Mouse (Mus musculus) thymus, postnatal 0 days (tissue): ENCODE measurements at regions not wholly inside any gene's neighbourhood (a gene's known extent, or its start where the extent isn't known, plus 50 kb on each side); places are given as distances from the start of the nearest gene placed in this dataset.

ENCODE experiments used
- DNase-seq: peaks from one replicate; pipeline ENCODE4 v3.0.0-alpha.2; 2015; ENCODE audit warnings: low spot score

DNA sequence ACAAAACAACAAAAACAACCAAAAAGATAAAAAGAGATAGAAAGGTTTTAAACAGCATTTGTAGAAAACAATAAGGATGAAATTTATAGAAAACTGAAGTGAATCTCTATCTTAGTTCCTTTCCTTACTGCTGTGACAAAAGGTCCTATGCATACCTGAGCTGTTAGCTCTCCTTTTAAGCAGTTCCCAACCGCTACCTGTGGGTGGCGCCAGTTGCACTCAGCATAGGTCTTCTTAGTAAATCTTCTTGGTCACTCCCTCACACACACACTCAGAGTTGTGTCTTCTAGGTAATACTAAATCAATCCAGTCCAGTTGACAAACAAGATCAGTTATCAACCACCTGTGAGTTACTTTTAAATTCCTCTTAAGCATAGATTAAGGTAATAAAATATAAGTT lies 355.5 kb upstream of the Prkcq start:
- peak; percentile 26 for DNase-seq

DNA sequence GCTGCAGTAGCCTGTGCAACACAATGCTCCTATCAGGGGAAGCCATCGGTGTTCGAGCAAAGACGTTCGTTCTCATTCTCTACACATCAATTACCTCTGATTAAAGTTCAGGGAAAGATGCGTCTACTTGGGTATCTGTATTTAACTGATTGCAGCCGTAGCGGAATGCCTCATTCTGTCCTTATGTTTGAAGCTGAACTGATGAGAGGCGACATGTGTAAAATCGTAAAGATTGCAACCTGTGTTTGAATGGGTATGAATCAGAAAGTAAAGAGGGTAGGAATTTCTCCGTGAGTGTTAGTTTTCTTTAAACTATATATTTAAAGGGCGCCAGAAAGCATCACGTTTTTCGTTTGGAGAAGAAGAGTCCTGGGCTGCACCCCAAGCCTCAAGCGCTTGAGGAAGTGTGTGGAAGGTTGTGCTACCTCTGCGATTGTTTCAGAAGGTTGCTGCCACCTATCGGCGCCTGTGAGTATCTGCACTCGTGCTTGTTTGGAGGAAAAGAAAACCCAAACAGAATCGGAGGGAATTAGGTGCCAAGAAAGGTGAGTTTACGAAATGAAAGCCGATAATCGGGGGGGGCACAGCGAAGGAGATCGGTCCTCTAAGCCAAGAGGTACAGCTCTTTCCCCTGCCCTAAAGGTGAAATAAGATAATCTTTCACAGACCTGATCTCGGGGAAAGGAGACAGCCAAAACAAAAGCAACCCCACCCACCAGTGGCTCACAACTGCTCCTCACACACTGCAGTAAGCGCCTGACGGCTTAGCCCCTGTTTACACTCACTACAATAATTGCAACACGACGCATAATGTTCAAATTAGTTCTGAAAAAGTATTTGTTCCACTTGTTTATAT lies 346.4 kb upstream of the Prkcq start:
- peak; percentile 73 for DNase-seq

DNA sequence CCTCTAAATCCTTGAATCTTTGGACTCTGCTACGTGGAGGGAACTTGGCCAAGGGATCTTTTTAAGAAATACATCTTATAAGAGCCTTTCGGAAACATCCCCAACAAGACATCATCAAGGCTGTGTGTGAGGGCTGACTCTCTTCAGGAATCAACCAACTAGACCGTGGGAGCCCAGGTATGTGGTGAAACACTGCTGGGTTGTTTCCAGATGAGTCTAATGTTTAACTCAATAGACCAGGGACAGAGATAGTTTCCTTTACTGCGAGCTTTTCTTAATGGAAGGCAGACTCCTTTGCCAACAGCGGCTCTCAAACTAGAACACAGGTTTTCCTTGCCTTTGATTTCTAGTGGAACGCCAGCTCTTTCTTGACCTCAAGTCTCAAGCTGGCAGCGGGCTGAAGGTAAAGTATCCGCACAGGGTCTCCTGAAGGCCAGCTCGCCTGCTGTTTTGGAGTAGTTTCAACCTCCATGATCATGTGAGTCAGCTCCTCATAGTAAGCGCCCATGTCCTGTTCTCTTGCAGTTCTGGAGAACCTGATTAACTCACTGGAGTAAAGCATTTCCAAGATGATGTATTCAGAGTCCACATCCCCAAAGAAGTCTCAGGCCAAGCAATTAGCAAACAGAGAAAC lies 345.7 kb upstream of the Prkcq start:
- no peak for DNase-seq

DNA sequence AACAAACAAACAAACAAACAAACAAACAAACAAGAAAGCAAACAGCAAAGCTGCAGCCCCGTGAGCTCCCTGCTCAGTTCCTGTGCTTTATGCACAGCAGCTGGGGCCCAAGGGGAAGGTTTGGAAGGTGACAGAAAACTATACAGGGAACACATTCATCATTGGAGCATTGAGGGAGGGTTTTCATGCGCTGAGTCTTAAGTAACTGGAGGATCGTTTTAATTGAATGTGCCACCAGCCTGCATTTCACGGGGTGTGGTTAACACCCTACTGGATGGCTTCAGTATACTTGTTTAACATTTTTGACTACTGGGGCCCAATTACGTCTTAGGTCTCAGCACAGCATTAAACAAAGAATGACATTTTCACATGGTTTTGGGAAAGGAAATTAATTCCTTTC lies 331.9 kb upstream of the Prkcq start:
- no peak for DNase-seq

DNA sequence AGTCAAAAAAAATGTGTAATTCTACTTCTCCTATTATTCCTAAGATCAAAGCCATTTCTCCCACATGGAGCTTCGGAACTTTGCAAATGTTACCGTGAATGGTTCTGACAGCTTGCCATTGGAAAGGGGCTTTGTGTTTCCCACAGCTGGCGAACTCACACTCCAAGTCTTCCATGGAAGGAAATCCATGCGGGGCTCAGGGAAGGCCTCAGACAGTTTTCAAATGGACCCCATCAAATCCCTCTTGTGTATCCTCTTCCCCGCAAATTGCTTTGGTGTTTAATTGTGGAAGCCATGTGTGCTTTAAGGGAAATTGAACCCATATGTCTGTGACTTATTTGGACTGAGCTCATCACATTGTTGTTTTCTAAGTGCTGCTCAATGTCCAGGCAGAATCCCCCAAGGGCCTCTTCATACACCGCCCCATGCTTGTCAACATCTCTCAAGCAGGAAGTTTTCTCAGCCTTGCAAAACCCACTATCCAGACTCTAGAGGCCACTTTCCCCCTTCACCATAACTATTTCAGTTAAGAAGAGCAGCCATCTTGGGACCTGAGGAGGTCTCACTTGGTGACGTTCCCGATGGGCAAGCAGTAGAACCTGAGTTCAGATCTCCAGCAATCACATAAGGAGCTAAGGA lies 310.1 kb upstream of the Prkcq start:
- no peak for DNase-seq

DNA sequence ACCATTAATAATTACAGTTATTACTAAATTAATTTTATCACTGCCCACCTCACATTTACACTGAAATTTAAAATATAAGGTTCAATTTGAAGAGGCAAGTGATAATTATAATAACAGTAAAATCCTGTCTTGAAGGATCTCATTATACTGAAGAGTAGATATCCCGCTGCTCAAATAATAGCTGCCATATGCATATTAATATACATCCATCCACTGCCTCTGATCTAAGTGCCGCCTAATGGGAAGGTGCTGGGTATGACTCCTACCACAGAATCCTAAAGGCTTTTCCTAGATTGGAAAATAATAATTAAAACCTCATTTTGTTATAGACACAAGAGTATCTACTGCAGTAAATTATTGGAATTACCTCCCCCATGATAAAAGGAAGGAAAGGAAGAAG lies 307.5 kb upstream of the Prkcq start:
- no peak for DNase-seq

DNA sequence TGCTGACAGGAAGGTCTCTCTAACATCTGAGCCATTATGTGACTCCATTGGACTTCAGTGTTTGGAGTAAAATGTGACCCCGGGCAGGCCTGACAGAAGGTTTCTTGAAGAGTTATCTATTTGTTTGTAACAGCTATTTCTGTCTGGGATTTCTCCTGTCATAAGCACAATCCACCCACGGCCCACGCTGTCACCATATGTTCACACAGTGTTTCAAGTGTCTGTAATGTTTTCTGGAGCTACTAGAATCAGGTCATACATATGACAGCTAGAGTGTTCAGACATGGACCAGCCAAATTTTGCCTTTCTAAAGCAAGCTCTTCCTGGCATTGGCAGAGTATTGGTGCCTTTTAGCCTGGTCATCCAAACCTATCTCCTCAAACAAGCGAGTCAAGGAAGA lies 297.6 kb upstream of the Prkcq start:
- DNase-seq: no peak

DNA sequence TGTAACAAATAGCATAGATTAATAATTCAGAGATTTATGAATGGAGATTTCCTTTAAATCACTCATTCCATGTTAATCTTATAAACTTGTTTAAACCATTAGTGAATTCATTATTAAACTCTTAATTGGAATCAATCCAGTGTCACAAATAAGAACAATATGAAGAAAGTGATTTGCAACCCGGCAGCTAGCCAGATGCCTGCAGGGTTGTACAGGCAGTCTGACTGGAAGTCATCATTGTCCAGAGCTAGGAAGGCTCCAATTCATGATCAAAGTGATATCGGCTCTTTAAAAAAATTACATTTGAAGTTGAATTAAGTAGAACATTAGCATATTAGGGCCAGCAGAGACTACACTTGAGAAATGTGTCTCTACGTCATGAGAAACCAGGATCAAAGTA lies 270.0 kb upstream of the Prkcq start:
- DNase-seq: no peak

DNA sequence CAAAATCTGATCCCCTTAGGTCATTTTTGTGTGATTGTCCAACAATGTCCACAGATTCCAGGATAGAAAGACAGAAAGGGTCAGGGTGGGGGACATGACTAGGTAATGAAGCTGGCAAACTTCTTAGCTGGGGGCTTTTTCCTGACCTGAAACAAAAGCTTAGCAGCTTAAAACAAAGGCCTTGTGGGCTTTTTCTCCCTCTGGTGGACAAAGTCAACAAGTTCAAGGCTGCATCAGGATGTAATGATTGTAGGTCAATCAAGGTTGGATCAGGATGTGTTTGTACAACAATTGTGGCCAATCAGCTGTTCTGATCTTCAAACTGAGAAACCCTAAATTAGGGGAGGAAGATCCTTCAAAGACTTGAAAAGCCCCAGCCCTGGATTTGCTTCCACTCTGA lies 252.0 kb upstream of the Prkcq start:
- DNase-seq: peak; percentile 15

DNA sequence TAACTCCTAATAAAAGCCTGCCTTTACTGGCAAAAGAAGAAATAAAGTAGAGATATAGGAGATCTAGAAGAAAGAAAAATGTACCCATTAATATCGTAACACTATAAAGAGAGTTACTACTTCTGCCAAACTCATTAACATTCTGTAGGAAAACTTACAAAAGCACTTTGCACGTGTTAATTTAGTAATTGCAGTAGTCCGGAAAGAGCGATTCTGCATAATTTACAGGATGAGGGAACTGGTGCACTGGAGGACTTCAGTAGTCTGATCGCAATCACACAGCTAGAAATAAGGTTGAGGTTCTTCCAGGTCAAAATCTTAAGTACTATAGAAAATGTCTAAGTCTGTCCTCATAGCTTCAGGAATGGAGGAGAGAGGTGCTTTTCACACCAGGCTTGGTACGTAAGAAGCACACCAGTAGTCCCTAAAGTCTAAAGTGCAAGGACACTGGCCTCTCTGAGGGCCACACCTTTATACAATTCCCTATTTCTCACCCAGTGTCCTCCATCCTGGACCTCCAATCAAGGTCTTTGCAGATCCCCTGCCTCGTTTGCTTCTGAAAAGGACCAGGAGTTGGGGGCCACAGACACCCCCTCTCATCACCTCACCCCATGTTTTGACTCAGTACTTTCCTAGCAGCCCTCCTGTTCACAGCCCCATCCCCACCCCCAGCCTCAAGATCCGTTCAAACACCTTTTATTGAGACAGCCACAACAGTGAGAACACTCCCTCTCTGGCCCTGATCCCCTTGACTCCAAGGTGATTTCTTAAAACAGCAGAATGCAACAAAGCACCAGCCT lies 251.0 kb upstream of the Prkcq start:
- no peak for DNase-seq

DNA sequence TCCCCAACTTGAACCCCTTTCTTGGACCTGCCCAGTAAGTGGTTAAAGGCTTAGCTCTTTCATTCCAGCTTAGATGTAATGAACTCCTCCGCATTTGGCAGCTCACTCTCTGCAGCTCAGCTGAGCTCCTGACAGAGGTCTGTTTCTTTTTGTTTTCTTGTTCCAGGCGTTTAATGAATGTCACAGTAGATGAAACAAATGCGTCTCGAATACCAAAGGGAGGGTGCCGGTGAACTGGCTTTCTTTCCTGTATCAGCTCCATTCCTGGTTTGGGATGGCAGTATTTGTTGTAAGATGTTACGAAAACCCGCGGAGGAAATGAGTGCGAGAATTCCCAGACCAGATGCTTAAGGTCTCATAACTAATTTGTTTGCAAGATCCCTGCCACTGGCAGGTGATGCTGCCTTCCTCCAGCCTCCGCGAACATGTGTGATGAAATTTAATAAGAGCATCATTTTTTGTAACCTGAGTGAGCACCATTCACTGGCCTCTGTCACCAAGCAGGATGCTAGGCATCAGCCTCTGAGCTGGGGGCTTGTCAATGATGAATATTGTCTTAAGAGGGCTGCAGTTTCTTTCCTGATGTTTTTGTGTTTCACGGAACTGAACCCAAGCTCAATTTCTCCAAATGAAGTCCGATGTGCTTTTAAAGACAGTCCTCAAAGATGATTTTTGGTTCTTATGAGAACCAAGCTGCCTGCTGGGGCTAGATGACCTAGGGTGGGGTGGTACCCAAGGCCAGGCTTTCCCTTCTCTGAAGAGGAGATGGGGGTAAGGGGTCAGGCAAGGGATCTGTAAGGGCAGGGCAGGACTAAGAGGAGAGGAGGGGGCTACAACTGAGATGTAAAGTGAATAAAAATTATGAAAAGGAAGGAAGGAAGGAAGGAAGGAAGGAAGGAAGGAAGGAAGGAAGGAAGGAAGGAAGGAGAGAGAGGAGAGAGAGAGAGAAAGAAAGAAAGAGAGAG lies 250.1 kb upstream of the Prkcq start:
- DNase-seq: no peak

DNA sequence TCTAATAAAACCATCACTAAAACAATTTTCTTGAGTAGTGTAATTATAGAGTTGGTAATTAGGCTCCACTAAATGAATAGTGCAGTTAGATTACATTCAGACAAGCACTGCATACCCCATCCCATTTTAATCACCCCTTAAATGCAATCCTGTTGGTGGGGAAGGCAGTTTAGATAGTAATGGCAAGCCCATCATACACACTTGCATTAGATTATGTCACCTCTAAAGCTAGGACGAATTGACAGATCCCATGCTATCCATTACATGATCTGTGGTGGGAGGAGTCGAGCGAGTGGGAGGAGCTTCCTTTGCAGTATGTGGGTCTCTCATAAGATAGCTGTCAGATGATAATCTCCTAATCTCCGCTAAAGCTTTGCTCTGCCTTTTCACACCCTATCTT lies 247.9 kb upstream of the Prkcq start:
- DNase-seq: no peak

DNA sequence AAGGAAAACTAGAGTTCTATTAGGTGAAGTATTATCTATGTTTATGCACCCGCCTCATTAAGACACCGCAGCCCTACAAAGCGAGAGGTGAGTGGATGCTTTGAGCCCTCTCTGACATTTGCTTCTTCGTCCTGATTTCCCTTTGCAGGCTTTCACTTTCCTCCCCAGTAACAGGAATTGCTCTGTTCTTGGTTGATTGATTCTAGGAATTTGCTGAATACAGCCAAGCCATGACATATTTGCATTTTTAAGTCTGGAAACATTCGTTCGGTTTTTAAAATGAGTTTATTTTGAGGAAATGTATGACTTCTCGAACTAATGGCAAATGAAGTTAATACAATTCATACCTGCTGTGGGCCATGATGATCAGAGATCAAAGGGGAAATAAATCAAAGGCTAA lies 246.5 kb upstream of the Prkcq start:
- DNase-seq: no peak

DNA sequence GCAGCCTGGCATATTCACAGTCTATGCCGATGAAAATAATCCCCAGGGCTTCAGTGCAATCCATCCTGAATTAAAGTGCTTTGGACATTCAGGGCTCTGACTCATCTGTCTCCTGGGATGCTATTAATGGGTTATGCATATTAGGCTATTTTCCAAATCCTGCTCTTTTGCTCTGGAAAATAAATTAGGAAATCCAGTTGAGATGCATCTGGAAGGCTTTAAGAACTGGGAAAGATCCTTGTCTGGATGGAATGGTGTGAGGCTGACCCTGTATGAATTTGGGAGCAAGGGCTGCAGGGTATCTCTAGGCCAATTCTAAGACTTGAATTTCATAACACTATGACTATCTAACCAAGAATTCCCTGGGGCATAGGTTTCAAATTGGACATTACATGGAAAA lies 234.5 kb upstream of the Prkcq start:
- DNase-seq: no peak

DNA sequence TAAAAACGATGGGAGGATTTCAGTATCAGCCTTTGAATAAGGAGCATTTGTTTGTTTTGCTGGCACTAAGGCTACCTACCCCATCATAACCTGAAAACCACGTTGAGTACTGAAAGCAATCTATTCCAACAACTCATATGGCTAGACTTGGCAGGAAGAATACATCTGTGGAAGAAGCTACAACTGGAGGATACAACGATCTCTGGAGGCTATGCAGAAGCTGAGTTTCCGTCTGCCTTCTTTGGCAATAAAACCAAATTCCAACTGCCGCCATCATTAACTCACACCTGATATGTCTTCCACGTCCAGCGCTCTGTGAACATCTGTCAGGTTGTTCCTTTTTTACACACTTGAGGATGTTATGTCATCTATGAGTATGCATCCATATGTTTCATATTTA lies 206.7 kb upstream of the Prkcq start:
- DNase-seq: no peak

DNA sequence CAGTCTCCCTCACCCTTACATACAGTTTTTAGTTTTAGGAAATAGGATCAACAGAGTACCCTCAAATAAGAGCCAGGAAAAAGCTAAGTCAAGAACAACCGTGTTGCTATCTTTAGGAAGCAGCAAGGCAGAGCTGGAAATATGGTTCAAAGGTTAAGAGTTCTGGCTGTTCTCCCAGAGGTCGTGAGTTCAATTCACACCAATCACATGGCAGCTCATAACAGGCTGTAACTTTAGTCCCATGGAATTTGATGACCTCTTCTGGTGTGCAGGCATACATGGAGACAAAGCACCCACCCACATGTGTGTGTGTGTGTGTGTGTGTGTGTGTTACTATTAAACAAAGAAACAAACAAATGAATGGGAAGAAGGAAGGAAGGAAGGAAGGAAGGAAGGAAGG lies 205.0 kb upstream of the Prkcq start:
- DNase-seq: no peak

DNA sequence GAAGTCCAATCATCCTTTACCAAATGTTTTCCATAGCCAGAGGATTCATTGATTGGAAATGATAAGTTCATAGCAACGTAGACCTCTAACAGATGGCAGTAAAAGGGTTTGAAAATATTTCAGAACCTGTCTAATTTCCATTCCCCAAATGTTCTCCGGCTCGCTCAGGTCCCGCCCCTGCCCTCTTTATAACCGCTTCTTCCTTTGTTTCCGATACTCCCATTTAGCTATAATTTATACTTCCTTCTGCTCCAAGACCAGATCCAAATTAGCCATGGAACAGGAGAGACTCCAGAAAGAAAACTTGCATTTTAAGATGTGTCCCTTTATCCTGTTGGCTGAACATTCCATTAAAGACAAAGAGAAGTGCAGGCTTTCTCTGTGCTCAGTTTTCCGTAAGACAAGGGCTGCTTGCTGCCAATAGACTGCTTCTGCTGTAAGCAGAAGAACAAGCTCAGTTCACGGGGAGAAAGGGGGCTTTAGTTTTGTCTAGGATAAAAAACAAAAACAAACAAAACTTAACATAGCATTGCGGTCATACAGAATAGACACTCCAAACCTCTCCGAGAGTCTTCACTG lies 202.7 kb upstream of the Prkcq start:
- no peak for DNase-seq

DNA sequence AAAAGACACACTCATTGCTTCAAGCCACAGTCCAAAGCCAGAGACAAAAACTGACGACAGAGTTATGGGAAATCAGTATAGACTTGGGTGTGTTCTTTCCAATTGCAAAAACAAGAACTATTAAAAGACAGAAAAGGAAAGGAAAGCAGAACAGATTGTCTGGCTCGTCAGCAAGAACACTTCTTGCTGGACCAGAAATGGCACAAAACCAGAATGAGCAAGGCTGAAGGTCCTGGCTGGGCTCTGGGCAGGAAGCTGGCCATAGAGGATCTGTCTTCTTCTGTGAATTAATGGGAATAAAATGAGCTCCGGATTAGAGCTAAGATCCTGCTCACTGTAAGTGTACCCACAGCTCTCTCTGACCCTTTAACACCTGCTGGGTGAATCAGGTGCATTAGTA lies 199.9 kb upstream of the Prkcq start:
- DNase-seq: no peak

DNA sequence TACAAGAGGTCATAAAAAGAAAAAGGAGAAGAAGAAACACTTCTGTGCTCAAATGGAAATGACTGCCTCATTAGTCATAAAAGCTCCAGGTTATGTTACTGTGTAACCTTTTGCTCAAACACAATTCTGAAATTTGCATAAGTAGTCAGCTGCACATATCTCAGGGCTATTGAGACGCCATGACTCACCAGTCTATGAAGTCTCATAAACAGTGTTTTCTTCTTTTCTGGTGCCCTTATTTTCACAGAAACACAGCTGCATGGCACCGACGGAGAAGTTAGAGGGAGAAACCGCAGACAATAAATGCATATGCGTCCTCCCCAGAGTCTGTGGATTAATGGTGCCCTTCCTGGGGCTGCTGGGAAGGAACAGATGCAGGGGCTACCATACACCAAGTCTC lies 193.1 kb upstream of the Prkcq start:
- no peak for DNase-seq

DNA sequence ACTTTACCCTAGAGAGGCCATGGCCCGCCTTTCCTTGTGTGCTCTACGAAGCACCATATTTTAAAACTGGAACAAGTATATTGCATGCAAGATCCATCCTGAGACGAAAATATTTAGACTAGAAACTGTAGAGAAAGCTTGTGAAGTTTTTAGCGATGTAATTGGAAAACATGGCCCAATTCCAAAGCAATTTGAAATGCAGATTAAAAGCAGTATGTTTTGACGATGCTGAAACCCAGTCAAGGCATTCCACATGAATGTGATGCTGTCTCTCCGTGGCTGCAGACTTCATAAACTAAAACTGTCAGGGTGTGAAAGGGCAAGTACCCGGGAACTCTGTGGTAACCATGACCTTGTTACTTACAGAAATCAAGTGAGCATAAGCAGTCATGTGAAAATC lies 185.8 kb upstream of the Prkcq start:
- DNase-seq: no peak
